Mouse (Mus musculus) embryo, embryonic 11 days (tissue): ENCODE measurements at regions not wholly inside any gene's neighbourhood (a gene's known extent, or its start where the extent isn't known, plus 50 kb on each side); places are given as distances from the start of the nearest gene placed in this dataset.

Experiments used
- DNase-seq: peaks from one replicate; pipeline ENCODE4 v3.0.0-alpha.2; 2015

GRCm38 (mm10) chr10:111834280-111834679 is 138.2 kb upstream of the Krr1 start:
- no peak for DNase-seq

DNA sequence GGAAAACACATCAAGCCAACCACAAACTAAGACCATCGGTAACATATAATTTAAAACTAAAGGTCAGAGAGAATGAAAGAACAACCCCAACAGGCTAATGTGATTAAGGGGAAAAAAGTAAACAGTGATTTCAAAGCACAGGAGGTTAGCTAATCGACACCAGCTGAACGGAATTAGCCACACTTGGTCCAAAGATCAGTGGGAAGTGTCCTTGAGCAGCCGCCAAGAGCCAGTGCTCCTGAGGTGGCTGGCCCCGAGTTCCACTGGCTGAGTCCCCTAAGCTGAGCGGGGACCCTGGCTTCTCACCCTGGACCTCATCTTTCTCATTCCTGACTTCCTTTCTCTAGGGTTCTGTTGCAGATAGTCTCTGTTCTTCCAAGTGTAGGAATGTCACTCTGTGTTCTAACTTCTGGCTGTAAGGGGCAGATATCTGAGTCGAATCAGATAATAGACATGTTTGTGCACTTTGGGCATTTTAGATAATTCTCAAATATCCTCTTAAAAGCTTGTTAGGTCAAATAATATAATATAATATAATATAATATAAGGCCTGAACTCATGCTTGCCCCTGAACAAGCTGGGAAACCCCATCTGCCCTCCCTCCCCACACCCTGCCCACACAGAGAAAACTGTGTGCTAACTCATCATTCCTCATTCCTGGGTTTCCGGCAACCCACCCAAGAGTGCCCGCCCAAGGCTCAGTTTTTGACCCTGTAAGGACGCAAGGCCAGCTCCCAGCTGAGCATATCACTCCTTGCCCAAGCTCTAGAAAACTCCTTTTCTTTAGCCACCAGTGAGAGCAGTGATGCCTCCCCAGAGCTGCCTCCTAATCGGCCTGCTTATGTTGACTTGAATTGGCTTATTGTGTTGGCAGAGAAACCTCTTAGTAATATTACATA is 137.3 kb upstream of the Krr1 start:
- peak; percentile 64 for DNase-seq

- no peak for DNase-seq
These were observed 136.3 kb upstream of the Krr1 start for GRCm38 (mm10) chr10:111836191-111836590.

DNA sequence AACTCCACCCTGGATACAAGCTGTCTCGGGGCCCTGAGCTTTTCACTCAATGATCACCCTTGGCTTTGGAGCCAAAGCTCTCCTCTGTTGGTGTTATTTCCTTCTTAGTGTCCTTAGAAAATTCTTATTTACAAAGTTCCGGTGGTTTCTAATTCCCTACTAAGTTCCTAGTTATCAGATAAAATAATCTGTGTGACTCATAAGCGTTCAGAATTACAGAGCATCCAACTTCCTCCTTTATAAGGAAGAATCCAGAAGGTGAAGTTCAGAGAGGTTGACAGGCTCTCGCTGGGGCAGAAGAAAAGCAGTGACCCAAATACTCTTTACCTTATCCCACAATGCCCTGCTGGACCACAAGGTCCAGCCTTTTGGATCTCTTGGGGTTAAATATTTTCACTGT is 135.7 kb upstream of the Krr1 start:
- no peak for DNase-seq

GRCm38 (mm10) chr10:111842321-111842775 is 130.1 kb upstream of the Krr1 start:
- peak; percentile 46 for DNase-seq

DNA sequence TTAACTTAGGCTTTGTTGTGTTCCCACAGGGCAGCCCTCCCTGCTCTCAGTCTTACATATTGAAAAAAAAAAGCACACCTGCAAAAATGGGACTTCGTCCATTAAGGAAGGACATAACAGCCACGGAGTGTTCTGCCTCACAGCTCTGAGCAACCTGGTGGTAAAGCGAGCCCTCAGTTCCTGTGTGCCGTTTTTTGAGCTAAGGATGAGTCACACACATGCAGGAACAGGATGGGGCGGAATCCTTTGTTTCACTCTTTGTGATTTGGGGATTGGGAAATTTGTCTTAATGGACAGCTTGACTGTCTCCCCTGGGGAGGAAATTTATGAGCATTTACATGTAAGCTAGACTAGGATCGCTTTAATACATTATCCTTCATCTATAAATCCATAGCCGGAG is 129.6 kb upstream of the Krr1 start:
- no peak for DNase-seq

- no peak for DNase-seq
These were observed 129.2 kb upstream of the Krr1 start for GRCm38 (mm10) chr10:111843301-111843700.

DNA sequence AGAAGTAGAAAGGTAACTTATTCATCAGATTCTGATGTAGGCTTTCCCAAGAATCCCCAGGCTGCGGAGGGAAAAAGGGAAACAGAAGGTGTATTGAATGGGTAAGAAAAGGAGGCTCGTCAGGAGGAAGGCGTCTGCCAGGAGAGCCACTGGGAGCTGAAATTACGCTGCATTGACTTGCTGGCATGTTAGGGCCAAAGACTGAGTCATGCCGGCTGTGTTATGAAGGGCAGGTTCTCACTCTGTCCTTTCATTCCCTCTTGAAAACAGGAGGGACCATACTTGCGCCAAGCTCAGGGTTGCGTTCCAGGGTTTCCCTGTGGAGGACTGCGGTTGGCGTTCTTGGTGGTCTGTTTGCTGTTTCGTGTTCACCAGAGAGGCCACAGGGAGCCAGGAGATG is 128.3 kb upstream of the Krr1 start:
- DNase-seq = no peak

DNA sequence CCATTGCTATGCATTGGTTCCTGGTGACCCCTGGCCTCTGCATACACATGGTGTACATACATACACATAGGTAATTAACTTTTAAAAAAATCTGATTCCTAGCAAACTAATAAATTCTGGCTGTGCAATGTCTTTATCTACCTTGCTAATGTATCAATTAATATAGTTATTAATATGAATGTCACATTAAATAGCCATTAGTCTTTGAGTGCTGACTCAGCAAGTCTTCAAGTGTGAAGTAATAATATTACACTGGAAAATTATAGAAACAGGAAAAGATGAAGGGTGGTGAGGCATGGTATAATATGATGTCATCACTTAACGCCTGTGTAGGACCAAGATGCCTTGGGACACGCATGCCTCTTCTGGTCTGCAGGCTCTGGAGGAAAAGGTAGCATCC is 126.5 kb upstream of the Krr1 start:
- DNase-seq = no peak

DNA sequence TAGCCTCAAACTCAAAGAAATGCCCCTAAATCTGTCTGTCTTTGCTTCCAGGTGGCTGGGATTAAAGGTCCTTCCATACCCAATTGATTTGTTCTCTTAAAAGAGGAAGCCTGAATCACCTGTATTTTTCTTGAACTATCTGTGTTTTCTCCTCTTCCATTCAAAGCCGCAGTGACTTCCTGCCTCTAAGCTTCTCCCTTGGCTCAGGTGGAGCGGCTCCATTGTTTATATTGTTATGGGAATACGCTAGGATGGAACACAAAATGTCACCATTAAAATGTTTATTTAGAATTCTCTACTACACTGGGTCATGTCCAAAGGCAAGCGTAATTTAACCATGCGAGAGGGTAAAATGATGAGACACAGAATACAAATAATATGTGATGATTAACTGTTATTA is 118.2 kb upstream of the Krr1 start:
- DNase-seq = no peak

DNA sequence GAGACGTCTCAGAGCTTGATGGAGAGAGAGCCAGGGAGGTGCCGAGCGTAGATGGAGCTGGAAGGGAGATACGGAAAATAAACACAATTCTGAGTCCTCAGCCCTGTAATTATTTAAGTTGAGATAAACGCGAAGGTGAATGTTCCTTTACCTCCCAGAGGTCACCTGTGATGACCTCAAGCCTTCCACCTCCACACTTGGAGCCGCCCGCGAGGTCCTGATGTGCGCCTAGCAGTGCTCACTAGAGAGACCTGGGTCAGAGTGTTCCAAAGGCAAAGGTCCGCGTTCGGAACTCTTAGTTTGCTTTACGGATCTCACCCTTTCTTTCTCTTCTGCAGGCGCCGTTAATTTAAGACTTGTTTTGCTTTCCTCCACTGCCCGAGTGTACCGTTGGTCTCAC is 117.0 kb upstream of the Krr1 start:
- no peak for DNase-seq

DNA sequence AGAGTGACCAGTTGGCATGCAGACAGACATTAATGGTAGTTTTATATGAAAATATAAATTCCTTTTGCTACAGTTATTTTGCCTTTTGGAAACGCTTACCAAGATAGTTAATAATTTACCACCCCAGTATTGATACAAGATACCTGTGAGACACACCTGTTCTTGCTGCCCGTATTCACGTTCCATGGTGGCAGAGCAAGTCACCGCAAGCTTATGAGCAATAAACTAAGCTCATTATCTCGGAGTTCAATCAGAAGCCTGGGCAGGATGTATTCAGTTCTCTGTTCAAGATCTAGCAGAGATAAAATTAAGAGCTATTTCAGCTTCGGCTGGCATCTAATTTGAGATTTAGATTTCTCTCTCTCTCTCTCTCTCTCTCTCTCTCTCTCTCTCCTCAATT is 114.1 kb upstream of the Krr1 start:
- no peak for DNase-seq

DNA sequence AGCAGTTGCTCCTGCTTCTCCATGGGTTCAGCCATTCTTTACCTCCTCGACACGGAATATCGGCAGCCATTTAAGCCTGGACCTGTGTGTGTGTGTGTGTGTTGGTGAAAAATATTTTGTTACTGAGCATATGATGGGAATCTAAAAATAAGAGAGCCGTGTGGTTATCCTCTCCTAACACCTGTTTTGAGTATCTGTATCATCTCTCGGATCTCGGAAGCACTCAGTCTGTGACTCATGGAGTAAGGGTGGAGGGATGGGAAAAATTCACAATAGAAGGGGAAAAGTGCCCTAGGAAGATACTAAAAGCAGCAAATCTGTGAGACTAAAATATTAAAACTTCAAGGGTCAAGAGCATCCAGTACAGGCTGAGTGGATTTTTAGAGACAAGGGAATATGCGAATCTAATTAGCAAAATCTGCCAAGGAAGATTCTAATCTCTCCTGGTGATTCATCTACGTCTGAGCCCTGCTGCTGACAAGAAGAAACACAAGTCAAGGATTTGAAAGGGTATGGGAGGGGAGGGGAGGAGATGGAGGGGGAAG is 107.1 kb upstream of the Krr1 start:
- no peak for DNase-seq

DNA sequence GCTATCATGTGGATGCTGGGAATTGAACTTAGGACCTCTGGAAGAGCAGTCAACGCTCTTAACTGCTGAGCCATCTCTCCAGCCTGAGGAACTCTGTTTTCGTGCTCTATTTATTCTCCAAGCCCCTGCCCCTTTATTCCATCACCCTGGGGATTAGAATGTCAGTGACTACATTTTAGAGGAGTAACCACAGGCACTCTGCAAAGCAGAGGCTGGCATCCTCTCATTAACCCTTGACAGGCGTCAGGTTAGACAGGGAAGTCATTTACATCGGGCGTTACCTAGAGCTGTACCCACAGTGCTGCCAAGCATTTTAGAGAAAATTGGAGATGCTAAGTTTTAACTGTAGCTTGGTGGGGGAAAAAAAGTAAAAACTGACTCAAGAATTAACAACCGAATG is 105.4 kb upstream of the Krr1 start:
- DNase-seq = peak; percentile 49

DNA sequence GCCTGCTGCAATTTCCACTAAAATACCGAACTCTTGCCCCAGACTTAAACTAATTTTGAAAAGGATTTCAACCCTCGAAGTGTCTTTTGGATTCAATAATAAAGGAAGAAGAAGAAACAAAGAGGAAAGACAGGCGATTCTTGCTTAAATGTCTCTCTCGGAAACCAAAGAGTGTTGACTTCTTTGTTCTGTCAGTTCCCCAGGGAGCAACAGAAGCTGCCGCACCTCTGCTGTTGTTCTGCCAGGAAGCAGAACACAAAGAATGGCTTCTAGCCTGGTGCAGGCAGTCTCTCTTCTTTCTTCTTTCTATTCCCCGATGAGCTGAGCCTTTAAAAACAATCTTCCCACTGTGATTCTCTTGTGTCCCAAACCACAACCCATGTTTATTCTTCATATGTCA is 104.9 kb upstream of the Krr1 start:
- peak; percentile 49 for DNase-seq

- DNase-seq = no peak
These were observed 92.1 kb upstream of the Krr1 start for GRCm38 (mm10) chr10:111880354-111880753.

GRCm38 (mm10) chr10:111881339-111882211 is 90.9 kb upstream of the Krr1 start:
- DNase-seq = no peak

GRCm38 (mm10) chr10:111882521-111882920 is 89.9 kb upstream of the Krr1 start:
- DNase-seq = no peak

DNA sequence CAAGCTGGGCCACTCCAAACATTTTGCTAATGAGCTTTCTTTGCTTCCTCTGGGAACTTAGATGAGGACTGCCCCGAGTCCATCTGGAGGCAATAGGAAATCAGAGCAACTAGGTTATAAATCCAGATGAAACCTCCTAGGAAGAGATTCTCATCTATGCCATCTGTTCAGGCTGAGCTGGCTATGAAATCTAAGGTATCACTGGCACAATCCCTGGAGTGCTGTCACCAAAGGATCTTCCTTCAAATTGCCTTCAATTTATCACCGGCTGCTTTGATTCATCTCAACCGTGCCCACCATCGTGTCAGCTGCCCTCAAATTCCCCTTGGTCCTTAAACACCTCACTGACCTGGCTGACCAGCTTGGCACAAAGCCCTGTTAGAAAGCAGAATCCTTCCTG is 87.8 kb upstream of the Krr1 start:
- no peak for DNase-seq

DNA sequence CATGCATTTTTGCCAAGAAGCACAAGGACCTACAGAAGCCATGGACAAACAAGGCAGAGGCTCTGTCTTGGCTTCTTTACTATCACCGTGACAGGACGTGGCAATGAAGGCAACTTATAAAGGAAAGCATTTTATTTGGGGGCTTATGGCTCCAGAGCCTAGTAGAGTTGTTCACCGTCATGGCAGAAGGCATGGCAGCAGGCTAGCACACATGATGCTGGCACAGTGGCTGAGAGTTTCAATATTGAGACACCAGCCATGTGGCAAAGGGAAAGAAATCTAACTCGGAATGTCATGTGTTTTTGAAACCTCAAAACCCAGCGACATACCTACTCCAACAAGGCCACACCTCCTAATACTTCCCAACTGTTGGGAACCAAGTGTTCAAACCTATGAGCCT is 83.4 kb upstream of the Krr1 start:
- no peak for DNase-seq

DNA sequence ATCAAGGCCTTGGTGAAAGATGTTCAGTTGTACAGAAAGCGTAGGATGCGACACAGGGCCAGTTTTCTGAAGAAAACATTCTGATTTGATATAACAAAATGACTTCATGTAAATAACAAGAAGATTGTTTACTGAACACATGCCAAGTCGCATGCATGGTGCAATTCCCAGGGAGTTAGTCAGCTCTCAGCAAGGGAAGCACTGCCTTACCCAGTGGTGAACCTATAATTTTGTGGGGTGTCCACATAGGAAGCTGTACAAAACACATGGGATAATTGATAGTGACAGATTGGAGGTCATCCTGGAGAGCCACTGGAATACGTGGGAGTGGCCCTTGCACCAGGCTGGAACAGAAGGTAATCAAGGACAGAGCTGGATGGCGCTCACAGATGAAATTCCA is 79.0 kb upstream of the Krr1 start:
- no peak for DNase-seq

- peak; percentile 26 for DNase-seq
These were observed 78.5 kb upstream of the Krr1 start for GRCm38 (mm10) chr10:111893941-111894340.

DNA sequence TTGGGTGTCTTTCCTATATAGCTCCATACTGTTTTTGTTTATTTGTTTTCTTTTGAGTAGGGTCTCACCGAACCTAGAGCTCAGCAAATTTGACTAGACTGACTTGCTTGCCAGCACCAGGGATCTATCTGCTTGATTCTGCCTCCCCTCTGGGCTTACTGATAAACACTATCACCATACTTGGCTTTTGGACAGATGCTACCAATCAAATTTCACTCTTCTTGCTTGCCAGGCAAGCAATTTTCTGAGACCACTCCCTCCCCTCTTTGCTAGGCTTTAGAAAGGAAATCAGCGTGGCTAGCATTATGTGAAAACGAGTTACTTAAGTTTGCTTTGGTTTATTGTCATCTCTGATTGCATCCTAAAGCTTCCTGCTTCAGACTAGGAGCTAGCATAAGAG is 75.1 kb upstream of the Krr1 start:
- no peak for DNase-seq
